Mouse (Mus musculus) erythroblast, embryonic 14.5 days (primary cell): Measurements from ENCODE around the gene Ldlrad3.

Source experiments
- GATA1 ChIP-seq: IDR thresholded peaks from 2 replicates; pipeline ENCODE4 v1.6.1; 2012; ENCODE audit warnings: low read length, inconsistent platforms, mixed read lengths
- TAL1 ChIP-seq: IDR thresholded peaks from 3 replicates; pipeline ENCODE4 v1.6.1; 2012; ENCODE audit warnings: low read length, inconsistent platforms, mixed read lengths

DNA sequence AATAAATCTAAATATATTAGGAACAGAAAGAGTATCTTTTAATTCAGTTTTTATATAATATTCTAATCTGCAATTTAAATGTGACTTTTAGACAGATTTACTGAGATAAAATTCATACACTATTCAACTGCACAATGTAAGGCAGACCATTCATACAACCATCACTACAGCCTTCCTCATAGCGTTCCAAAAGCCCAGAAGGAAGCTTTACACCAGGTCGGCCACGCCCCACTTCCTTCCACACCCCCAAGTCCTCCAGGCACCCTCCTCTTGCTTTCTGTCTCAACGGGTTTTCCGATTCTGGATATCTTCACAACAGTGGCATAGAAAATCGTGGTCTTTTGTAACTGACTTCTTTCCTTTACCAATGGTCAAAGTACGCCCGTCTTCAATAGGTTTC, 39.8 kb downstream of the Ldlrad3 start:
- TF ChIP-seq GATA1 (no peak), TAL1 (no peak)
